Mouse (Mus musculus) neural tube, postnatal 0 days (tissue): Measurements from ENCODE around the gene Lrrc15. TPM values are rescaled to one million over a fixed set of nuclear protein-coding genes. Genes with fewer than 3 reads are reported as not detected.

Experiments used
- polyA plus RNA-seq: library from polyadenylated mRNA; unstranded; fragments of >200 nt; fragmentation: Nextera tagmentation; extraction: Ambion mirVana; gene quantifications from 2 replicates; pipeline ENCODE4 v1.2.1, GENCODE M21; 2015

Lrrc15 gene
- 0.22 and 0.28 TPM in 2 replicates for polyA plus RNA-seq

DNA sequence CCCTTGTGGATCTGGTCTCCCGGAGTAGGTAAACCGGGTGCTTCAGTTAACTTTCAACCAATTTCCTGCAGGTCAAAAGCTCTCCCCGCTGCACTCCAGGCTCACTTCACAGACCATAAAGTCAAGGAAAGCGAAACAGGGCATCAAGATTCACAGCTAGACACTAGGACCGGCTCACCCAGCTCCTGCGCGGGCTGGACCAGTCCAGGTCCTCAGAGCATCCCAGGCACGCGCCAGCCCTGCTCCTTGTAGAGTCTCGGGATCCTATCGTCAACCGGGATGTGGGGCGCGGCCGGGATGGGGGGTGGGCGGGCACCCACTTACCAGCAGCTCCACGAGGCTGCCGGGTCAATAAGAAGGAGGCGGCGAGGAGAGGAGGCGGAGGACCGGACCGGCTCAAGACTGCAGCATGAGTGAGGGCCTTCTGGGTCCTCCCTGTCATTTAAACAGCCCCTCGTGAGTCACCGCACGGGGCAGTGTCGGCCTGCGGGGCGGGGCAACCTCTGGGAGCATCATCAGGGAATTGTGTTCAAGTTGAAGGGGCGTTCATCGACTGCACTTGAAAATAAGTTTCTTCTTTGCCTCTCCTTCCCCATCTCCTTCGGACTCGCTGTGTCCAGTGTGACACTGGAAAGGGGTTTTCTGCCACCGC lies at the start of gene Lrrc15:
Lrrc15 (minus strand) TSS at position 413 of the 652 bp plus-strand sequence.

DNA sequence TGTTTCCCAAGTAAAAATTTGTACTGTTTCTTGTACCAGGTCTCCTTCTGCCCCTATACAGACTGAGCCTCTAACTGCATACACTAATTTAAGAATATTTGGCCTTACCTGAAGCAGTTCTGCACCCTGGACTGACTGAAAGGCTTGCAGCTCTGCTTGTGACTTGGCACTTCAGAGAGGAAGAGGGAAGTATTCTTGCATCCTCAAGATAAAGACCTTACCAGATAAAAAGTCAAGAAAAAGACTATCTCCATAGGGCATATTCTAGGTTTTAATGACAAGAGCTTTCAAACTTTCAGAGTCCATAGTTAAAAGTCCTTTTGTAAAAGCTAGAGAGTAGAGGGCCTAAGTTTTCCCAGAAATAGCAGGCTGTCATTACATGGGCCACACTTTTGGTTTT lies 27.6 kb upstream of the Lrrc15 start, which contains the start of gene Gp5:
Gp5 (minus strand) TSS at position 133 of the 400 bp plus-strand sequence.

GRCm38 (mm10) chr16:30267359-30267758 lies 15.7 kb downstream of the Lrrc15 start, which contains the start of gene Cpn2:
Cpn2 (minus strand) TSS chr16:30267499.

Other genes with a start within 250 kb of the Lrrc15 start
- 12.7 and 16.2 TPM in 2 replicates for gene Hes1, start 218.9 kb downstream of the Lrrc15 start, polyA plus RNA-seq
- gene Cpn2, start 15.8 kb downstream of the Lrrc15 start, polyA plus RNA-seq: not detected in 2 replicates
- 1.0 and 1.6 TPM in 2 replicates for gene Gp5, start 27.5 kb upstream of the Lrrc15 start, polyA plus RNA-seq
- 7.4 and 10.2 TPM in 2 replicates for gene Atp13a3, start 122.7 kb upstream of the Lrrc15 start, polyA plus RNA-seq